Mouse (Mus musculus) layer of hippocampus, postnatal 14 days (tissue): Measurements from ENCODE around the gene Zdhhc23. TPM values are rescaled to one million over a fixed set of nuclear protein-coding genes. Genes with fewer than 3 reads are reported as not detected.
A peak's percentile ranks its signal among the peaks of the same experiment; 100 is the strongest.

ENCODE experiments used
- DNase-seq, 2 experiments: peaks; one replicate each; pipeline ENCODE4 v3.0.0; 2021 to 2022; ENCODE audit warnings: low spot score in 2 of 2, mixed read lengths in 1 of 2
- total RNA-seq, 2 experiments: library from RNA; stranded (reverse); gene quantifications; 2 replicates each; pipeline ENCODE4 v1.2.3; 2021

Zdhhc23 gene
- total RNA-seq, 2 experiments from 2014 or later: 55.4 TPM

DNA sequence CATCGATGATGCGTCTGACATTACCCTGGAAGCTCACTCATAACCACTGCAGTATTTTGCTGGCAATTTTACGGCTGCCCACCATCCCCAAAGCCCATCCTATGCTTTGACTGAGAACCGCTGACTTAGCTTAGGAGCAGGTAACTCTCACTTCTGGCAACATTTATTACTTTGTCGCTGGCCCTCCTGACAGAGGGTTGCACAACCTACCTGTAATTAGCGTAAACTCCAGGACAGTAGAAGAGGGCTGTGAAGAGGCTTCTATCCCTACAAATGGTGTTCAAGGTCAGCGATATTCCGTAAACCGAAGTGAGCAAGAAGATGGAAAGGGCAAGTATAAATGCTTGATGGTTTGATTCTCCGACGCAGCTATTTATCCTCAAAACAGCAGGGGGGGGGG lies 8.4 kb downstream of the Zdhhc23 start:
- DNase-seq: no peak

DNA sequence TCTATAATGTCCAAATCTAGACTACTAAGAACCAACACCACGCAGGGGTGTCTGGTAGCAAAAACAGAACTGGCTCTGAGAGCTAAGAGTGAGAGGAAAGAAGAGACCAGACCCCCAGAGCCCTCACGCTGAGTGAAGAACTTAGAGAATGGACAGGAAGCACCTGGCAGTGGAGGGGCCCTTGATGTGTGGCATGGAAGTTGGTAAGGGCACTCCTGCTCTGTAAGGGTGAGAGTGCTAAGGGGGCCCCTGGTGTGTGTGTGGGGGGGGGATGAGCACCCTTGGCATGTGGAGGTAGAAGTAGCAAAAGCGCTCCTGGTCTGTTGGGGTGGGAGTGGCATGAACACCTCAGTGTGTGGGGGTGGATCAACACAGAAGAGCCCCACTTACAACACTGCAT lies 9.2 kb downstream of the Zdhhc23 start:
- no peak for DNase-seq

DNA sequence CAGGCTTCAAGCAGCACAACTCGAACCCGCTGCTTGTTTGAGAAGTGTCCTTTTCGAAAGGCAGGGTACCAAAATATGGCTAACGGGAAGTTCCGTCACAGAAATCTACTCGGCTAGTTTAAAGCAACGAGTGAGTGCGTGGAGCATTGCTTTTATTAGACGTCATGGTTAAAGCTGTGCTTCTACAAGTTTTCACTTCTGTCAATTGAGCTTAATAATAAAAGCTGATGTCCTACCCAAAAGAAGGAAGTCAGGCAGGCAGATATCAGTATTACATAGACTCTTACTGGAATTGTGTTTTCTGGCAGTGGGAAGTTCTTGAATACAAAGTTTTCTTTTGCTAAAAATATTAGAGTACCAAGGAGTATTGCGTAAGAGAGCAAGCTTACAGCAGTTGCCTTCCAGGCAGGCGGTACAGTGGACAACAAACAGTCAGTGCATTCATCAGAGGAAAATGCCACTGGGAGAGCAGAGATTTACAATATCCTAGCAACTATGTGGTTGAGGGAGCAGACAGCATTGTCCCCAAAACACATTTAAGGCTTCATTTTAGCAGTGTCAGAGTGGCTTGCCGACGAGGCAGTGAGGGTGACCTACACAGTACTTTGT lies 13.7 kb downstream of the Zdhhc23 start:
- DNase-seq: no peak

DNA sequence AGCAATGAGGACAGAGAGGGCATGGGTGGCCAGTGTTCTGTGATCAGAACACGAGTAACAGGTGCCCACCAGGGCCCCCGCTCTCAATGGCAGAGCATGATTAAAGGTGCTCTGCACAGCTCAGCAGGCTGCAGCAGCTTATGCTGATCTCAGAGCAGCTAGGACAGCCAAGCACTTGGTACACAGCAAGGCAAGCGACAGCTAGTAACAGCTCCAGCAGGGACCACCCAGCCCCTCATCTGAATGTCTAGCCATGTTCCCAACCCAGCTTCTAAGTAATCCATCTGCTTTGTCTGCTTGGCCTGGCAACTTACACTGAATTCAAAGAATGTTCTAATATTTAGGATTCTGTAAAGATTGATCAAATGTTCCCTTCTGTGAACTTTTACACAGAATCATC lies 15.8 kb downstream of the Zdhhc23 start:
- DNase-seq: peak; percentile 52 to 66

DNA sequence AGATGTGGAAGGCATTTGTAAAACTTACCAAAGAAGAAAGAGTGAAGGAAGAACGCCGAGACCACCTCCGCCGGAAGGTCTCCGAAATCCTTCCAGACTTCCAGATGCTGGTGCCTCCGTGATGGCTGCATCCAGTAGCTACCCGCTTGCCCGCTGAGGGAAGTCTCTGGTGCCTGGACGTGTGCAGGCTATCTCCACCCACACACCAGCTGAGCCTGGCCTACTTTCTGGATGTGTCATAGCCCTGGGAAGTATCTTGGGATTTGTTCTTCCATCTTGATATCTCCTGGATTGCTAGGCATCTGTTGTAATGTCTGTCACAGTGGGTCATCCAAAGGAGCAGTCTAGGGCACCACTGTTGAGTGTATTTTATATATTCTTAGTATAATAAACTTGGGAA lies 16.3 kb downstream of the Zdhhc23 start:
- DNase-seq: no peak

DNA sequence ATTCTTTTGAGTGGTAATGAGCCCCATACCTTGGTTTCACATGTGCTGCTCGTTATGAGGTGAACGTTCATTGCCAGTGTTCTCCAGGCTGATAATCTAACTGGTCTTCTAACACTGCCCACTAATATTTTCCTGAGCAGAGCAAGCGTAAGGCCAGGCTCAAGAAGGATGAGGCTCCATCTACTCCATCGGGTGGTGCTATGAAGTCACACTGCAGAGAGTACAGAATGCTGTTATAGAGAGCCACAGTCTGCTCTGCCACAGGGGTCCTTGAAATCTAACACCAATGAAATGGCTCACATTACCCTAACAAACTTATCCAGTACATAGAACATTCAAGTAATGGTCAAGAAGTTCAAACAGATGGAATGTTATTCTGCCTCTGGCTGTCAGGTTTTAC lies 21.6 kb downstream of the Zdhhc23 start:
- DNase-seq: no peak

DNA sequence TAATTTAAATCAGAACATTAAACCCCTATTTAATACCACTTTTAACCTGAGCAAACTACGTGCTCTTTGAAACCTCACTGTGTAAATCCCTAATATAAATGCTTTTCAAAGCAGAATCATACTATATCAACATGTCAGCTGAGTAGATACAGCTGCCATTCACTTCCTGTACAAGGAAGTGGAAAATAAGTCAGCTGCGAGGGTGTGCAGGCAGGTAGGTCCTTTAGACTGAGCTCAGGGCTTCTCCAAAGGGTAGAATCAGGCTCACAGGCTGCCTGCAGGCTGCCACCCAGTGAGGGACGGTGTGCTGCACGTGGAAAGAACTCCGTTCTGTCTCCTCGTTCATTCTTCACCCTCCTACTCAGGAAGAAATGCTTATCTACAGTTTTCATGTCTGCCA lies 24.7 kb downstream of the Zdhhc23 start:
- DNase-seq: no peak

DNA sequence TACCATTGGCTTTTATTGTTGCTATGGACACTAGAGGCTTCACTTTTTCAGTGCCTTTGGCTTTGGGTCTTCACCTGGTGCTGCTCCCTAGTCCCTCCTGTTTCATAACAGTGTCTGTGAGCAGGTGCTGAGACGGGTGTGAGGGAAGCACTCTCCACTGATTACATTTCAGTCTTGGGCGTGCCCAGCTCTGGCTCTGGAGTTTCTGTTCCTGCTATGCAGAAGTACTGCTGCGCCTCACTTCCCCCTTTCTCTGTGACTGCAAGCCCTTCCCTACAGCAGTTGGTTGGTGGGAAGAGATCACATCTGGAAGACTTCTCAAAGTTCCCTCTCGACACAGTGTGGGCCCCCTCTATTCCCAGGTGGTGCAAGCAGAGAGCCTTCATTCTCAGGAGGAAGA lies 28.0 kb downstream of the Zdhhc23 start:
- no peak for DNase-seq

DNA sequence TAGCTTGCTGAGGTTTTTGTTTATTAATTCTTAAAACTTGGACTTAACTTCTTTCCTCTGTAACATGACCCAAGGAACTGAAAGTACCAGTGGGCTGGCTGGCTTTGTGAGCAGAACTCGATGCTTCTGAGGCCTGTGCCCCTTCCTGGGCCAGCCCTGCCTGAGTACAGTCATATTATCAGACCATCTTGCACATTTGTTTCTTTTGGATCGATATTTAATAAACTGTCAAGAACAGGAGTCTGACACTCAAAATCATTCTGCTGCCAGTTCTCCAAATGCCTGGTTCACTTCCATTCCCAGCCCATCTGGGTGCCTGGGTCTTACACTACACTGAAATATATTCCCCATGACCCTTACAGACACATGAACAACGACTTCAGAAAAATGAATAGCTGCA lies 33.7 kb downstream of the Zdhhc23 start:
- DNase-seq: peak in 1 of 2 experiments; percentile 64

DNA sequence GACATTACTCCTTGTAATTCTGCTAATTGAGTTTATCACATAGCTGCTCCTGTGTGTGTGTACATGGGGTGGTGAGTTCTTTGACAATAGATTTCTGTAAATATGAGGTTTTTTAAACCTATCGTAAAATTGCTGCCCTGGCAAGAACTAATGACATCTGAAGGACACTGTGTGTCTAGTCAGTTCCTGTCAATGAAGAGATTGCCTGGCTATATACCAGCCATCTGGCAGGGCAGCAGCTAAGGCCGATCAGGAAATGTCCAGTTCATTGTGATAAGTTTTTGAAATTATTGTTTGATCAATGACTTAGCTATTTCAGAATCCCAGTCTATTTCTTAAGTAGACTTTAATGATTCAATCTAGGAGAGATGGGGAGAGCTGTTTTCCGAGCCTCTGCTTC lies 34.2 kb downstream of the Zdhhc23 start:
- no peak for DNase-seq

DNA sequence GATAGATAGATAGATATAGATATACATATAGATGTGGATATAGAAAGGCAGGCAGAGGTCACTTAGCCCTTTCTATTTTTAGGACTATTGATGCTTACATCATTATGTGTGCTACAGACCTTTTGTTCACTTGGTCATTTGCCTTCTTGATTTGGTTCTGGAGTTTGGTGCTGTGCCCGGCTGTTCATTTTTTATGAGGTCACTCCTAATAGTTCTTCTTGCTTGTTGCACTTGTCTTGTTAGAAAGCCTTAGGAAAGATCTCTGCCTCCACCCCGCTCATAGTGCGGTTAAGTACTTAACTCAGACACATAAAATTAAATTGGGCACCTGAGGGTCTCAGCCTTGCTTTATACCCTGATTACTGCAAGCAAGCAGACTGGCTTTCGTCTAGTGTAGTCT lies 38.7 kb downstream of the Zdhhc23 start:
- DNase-seq: no peak

DNA sequence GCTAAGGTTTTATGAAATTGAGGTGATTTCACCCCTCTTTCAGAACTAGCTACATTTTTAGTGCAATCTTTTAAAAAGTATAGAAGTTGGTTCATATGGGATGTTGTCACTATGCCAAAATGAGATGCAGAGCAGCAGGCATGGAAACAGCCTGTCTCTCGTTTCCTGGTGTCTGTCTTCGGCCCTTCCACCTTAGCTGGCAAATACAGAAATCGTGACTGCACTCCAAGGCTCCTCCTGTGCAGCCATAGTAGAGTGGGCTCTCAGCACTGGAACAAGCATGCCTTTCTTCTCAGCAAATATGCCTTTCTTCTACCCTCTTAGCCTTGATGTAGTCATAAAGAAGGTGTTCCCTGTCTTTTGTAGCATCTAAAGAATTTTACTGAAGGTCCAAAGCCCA lies 43.7 kb downstream of the Zdhhc23 start:
- no peak for DNase-seq

DNA sequence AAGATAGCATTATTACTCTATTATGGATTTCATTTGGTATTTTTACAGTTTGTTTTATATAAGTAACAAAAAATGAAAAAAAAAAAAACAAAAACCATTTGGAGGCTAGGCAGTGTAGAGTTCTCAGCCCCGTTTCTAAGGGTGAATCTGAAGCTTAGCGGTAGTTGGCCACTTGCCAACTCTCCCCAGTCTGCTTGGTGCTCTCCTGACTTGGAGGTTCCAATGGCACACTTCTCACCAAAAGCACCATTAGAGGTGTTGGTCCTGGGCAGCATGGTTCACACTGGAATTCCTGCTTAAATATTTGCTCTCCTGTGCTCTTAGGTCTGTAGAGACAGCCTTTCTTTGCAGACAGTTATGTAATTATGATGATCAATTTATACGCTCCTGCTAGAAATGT lies 44.2 kb downstream of the Zdhhc23 start:
- DNase-seq: no peak

DNA sequence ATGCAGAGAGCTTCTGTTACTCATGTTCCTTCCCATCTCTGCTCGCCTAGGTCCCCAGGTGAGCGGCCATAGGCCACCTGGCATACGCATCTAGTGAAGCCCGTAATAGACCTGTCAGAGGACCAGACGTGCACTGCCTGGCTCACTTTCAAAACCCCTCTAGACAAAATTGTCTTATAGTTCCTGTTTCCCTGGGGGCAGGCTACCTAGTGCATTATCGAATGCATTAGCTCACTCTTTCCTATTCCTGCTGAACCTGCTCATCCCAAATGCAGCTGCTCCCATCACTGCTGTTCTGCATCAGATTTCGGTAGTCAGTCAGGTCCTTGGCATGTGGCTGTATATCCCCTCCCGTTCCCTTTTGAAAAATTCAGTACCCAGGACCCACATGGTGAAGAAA lies 44.7 kb downstream of the Zdhhc23 start:
- no peak for DNase-seq

DNA sequence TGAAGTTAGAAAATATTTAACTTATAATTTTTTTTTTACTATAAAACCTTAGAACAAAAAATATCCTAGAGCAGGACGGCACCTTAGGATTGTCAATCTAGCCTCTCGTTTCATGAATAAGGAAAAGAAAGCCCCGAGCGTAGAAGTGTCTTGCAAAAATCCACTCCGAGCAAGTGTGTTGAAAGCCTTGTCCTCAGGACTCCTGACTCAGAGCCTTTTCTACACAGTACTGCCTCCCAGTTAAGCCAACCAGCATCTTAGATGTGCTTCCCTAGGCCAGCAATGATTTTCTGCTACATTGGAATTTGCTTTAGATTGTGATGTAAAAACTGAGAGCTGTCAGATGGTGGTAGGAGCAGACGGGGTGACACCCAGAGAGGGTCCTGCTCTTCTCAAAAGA lies 46.5 kb downstream of the Zdhhc23 start:
- no peak for DNase-seq

DNA sequence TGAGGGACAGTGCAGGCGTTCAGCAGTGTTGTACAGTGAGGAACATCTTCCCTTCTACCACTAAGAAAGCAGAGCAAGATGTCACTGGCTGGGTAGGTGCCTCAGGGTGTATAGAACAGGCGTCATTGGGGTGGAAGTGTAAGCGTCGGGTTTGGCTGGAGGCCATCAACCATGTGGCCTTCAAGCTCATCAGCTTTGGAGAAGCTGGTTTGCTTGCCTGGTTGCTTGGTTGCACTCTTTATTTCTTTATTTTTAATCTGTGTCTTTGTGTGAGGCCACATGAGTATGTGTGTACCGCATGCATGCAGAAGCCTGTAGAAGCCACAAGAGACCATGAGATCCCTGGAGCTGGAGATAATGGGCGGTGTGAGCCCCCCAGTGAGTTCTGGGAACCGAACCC lies 47.3 kb downstream of the Zdhhc23 start:
- DNase-seq: no peak

DNA sequence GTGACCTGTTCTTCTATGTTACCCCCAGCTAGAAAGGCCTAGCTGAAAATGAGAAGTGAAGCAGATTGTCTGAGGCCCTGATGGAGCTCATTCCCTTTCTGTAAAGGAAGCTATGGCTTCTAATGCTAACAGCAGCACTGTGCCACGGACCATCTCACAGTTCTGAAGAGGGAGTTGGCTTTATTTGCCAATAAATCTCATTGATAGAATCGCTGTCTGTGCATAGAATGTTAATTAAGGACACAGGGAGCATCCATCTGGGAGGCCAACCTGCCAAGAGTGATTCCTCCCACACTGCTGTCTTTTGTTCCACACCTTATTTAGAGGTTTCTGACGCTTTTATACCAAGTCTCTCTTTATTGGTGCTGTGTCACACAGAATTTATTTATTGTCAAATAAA lies 48.1 kb downstream of the Zdhhc23 start:
- DNase-seq: peak in 1 of 2 experiments; percentile 73

DNA sequence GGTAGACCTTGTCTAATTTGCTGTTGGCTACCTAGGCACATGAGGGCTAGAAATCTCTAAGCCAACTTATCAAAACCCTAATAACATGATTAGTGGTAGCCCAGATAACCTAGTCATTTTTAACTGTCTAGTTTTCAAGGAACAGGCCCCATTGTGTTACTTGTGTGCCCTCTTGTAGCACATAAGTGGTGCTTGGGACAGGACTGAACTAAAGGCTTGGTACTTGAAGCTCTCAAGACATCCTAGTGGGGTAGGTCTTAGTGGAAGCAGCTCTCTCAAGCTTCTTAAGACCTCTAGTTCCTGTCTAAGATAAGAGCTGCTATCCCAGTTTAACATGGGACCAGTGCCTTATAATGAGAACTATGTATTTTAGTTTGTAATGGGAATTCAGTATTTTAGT lies 49.0 kb downstream of the Zdhhc23 start:
- DNase-seq: no peak

DNA sequence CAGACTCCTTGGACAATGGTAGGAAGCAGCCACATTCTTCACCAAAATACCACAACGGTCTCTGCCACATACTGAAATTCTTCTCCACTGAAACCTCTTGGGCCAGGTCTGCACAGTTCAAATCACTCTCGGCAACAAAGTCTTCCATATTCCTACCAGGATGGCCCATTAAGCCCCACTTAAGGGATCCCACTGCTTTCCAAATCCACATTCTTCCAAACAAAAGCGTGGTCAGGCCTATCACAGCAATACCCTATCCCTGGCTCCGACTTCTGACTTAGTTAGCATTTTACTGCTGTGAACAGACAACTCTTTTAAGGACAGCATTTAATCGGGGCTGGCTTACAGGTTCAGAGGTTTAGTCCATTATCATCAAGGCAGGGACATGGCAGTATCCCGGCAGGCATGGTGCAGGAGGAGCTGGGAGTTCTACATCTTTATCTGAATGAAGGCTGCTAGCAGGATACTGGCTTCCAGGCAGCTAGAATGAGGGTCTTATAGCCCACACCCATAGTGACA lies 53.2 kb downstream of the Zdhhc23 start, which contains the start of gene Qtrt2:
Gene Qtrt2, minus strand, starts transcription at position 469 of the 519 bp plus-strand sequence.
- no peak for DNase-seq

DNA sequence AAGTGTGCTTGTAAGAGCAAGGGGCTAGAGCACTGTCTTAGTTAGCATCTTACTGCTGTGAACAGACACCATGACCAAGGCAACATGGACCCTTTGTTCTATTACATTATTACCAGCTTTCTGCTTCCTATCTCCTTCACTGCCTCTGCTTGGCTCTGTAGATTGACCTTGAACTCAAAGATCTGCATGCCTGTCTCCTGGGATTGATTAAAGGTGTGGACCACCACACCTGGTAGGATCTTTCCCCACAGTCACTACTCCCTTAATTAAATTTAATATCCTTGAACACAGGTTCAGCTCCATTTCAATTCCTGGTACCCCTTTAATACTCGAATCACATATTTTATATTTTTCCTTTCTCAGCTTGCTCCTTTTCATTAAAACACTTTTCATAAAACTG lies 53.7 kb downstream of the Zdhhc23 start:
- no peak for DNase-seq

DNA sequence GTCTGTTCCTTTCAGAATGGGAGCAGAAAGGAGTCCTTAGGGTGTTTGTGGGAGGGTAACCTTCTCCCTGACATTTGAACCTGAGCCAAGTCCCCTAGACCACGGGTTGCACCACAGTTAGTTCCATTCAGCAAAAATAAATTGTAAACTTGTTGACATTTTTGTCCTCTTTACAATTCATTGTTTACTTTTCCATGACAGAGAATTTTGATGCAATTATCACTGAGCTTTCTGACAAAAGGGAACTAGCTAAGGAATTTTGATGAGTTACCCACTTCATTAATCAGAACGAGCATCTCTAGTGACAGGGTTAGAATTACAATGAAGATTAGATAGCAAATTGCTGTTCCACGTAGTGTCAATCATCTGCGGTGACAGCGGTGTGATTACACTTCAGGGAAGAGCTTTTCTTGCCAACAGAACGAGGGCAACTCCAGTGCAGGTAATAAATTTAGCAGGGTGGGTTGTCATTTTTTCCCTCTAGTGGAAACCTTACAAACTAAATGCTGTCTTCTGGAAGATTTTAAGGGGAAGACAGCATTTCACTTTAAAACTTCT lies 54.5 kb downstream of the Zdhhc23 start:
- DNase-seq: no peak

DNA sequence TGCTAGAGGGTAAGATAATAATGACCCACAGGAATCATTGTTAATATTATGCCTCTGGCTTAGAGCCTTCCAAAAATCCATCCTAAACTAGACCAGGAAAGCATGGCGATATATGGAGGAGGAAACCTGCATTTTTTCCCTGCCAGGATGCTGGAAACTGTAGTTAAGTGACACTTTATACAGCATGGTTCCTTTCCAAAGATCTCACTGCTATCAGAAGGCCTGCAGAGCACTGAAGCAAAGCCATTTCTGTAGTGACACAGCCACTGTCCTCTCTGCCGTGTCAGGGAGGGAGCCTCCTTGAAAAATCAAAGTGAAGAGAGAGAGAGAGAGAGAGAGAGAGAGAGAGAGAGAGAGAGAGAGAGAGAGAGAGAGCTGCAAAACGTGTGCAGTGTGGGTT lies 57.0 kb downstream of the Zdhhc23 start:
- no peak for DNase-seq

DNA sequence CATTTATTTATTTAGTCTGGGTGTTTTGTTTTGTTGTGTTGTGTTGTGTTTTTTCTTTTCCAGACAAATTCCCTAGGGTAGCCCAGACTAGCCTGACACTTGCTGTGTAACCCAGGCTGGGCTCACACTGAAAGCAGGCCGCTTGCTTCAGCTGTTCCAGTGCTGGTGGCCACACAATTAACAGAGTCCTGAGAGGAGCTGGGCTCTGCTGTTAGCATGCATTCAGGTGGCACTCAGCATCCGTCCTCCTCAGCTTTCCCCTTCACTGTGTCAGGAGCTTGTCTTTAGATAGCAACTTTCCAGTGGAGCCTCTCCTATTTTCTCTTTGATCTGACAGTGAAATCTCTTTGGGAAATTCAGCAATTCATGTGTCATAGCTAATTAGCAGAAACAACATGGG lies 57.6 kb downstream of the Zdhhc23 start:
- no peak for DNase-seq
